Mouse (Mus musculus) v-Abl transformed pro-B cells (cell line): ENCODE data around the gene Iqgap3.

Experiments used
- in situ Hi-C, 2 experiments: fragments of 400-800 bp; cut with MboI; formaldehyde crosslinking; loops; one replicate each; pipeline ENCODE4 v1.15.1; 2025; ENCODE audit not compliant: unreplicated experiment in 2 of 2

Gene Iqgap3

GRCm38 (mm10) chr3:88090106-88090505 is 8.3 kb downstream of the Iqgap3 start:
- in situ Hi-C loops: loop anchor here in 1 of 2 experiments (5.0 kb wide), 1 partner anchor 42 kb away; no protein-coding TSS in a partner anchor

- in situ Hi-C loops: loop anchor here in 1 of 2 experiments (5.0 kb wide), 1 partner anchor 42 kb away; no protein-coding TSS in a partner anchor
Observed at GRCm38 (mm10) chr3:88090616-88091015, 8.8 kb downstream of the Iqgap3 start.

- in situ Hi-C loops: loop anchor here in 1 of 2 experiments (5.0 kb wide), 1 partner anchor 38 kb away; no protein-coding TSS in a partner anchor
Observed at GRCm38 (mm10) chr3:88094126-88094525, 12.4 kb downstream of the Iqgap3 start.

- in situ Hi-C loops: no loop called here
Observed at GRCm38 (mm10) chr3:88097666-88098065, 15.9 kb downstream of the Iqgap3 start.

GRCm38 (mm10) chr3:88100251-88100650 is 18.5 kb downstream of the Iqgap3 start:
- in situ Hi-C loops: no loop called here

GRCm38 (mm10) chr3:88101736-88102135 is 20.0 kb downstream of the Iqgap3 start:
- in situ Hi-C loops: no loop called here

GRCm38 (mm10) chr3:88102196-88102595 is 20.4 kb downstream of the Iqgap3 start:
- in situ Hi-C loops: no loop called here

- in situ Hi-C loops: no loop called here
Observed at GRCm38 (mm10) chr3:88102611-88103010, 20.8 kb downstream of the Iqgap3 start.

- in situ Hi-C loops: no loop called here
Observed at GRCm38 (mm10) chr3:88106126-88106525, 24.4 kb downstream of the Iqgap3 start.

GRCm38 (mm10) chr3:88109126-88109525 is 27.4 kb downstream of the Iqgap3 start:
- in situ Hi-C loops: no loop called here

- in situ Hi-C loops: no loop called here
Observed at GRCm38 (mm10) chr3:88114396-88114795, 32.6 kb downstream of the Iqgap3 start.

GRCm38 (mm10) chr3:88120117-88120651 is 38.4 kb downstream of the Iqgap3 start:
- in situ Hi-C loops: no loop called here

GRCm38 (mm10) chr3:88121164-88122131 is 39.7 kb downstream of the Iqgap3 start:
- in situ Hi-C loops: no loop called here

GRCm38 (mm10) chr3:88125195-88125594 is 43.4 kb downstream of the Iqgap3 start:
- in situ Hi-C loops: no loop called here

- in situ Hi-C loops: no loop called here
Observed at GRCm38 (mm10) chr3:88126181-88126580, 44.4 kb downstream of the Iqgap3 start.

- in situ Hi-C loops: no loop called here
Observed at GRCm38 (mm10) chr3:88127636-88128035, 45.9 kb downstream of the Iqgap3 start.

- in situ Hi-C loops: no loop called here
Observed at GRCm38 (mm10) chr3:88128056-88128455, 46.3 kb downstream of the Iqgap3 start.

GRCm38 (mm10) chr3:88129006-88129405 is 47.2 kb downstream of the Iqgap3 start:
- in situ Hi-C loops: no loop called here

GRCm38 (mm10) chr3:88131071-88131470 is 49.3 kb downstream of the Iqgap3 start:
- in situ Hi-C loops: loop anchor here (5.0 kb wide), 3 partner anchors 39 to 44 kb away; no protein-coding TSS in a partner anchor

GRCm38 (mm10) chr3:88132492-88132891 is 50.7 kb downstream of the Iqgap3 start:
- in situ Hi-C loops: loop anchor here (5.0 kb wide), 3 partner anchors 40 to 45 kb away; no protein-coding TSS in a partner anchor

- in situ Hi-C loops: loop anchor here (5.0 kb wide), 3 partner anchors 39 to 46 kb away; no protein-coding TSS in a partner anchor
Observed at GRCm38 (mm10) chr3:88133187-88133771, 51.5 kb downstream of the Iqgap3 start.
